Mouse (Mus musculus) kidney, adult 18-20 months (tissue): ENCODE data around the gene Mfsd14a.
"Not testable (repeated sequence)": the region's sequence is repeated elsewhere in the genome, so short reads cannot be mapped to it uniquely, and the experiment has no call there.

Experiments used
- DNase-seq: peaks from one replicate; pipeline ENCODE4 v3.0.0; 2021

Mfsd14a gene

DNA sequence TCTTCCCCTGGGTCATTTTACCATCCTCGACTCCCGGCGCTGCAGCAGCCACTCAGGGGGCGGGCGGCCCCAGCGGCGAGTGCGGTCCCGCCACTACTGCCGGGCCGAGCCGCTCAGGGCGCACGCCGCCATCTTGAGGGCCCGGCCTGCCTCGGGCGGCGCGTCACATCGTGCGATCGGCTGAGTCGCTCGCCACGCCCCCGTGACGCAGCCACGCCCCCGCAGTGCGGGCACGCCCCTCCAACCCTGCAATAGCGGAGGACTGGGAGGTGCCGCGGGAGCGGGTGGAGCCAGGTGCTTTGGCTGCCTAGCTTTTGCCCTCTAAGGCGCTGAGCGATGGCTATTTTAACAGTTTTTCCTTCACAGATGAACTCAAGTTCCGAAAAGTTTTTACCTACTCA lies at the start of gene Mfsd14a:
Gene Mfsd14a (minus strand): TSS at position 215 of the 401 bp plus-strand sequence.
- DNase-seq, result peak; percentile 100

DNA sequence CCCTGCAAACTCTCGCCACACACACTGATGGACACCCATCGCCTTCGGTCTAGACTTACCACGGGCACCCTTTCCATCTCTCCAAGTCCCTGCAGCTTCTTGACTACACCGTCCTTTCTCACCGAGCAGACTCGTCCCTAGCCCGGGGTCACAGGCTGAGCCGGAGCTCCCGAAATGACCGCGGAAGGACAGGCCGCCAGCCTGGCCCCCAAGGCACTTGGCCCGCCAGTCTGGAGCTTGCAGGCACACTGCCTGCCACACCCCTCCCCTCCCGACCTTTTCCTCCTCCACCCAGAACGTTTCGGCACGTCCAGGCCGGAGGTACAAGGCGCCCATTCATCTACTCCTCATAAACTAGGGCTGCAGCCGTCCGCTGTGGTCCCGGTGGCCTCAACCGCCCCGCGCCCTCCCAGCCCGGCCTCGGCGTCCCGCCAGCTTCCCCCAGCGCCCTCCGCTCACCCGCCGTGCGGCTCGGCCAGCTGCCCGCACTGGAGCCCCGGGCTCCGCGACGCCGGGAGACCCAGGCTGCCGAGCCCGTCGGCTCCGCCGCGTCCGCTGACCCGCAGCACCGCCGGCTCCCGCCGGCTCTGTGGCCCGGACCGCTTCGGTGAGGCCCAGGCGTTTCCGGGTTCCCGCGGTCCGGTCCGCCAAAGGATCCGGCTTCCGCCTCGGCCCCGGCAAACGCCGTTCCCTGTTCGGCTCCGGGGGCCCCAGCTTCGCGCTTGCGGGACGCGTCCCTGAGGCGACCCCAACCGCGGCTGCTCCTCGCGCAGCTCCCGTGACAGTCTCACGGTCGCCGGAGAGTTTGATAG lies 49.4 kb upstream of the Mfsd14a start:
- DNase-seq, result peak; percentile 88

DNA sequence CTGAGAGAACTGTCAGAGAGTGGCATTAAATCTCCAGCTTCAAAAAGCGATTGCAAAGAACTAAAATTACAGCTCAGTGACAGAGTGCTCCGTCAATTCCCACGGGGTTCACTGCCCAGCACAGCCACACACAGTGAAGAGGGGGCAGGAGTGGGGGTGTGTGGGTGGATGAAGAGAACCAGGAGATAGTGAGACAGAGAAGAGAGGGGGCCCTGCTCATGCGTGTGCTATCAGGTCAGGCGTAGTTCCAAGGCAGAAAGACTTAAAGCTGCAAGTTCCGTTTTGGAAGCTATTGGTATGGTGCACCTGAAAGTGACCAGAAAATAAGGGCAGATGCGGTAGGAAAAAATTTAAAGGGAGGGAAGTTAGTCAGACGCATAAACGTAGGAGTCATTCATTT lies 48.5 kb upstream of the Mfsd14a start:
- DNase-seq, result no peak

GRCm38 (mm10) chr3:116705637-116706204 lies 43.2 kb upstream of the Mfsd14a start:
- no peak for DNase-seq

- no peak for DNase-seq
Observed at GRCm38 (mm10) chr3:116703835-116704234, 41.4 kb upstream of the Mfsd14a start.

DNA sequence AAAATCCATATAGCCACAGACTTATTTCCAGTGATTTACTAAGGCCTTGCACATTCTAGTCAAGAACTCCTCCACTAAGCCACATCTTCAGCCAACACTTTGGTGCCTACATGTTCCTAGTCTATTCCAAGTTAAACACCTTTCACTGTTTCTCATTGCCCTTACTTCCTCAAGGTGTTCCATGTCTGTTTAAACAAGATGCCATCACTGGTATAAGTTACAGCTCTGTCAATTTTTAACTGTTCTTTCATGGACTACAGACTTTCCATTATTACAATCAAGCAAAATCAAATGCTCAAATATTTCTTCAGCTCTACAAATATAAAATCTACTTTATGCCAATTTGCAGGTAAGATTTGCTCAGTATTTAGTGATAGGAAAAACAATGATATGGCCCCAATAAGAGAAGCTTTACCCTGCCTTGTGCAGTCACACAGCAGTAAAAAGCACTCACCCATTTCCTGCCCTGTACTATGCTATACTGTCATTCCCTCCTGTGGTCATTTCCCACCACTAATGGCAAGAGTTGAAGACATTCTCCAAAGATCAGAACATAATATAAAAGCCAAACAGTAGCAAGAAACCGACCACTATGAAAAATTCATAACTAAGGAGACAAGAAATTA lies 40.3 kb upstream of the Mfsd14a start:
- no peak for DNase-seq

DNA sequence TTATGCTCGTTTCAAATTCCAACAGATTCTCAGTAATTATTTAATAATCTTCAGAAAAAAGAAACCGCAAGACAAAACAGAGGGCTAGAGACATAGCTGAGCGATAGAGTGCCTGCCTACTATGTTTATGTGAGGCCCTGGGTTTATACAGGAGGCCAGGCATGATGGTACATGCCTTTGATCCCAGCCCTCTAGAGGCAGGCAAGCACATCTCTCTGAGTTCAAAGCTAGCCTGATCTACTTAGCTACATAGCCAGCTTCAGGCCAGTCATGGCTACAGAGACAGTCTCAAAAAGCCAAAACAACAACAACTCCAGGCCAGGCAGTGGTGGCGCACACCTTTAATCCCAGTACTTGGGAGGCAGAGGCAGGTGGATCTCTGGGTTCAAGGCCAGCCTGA lies 39.1 kb upstream of the Mfsd14a start:
- DNase-seq, result no peak

DNA sequence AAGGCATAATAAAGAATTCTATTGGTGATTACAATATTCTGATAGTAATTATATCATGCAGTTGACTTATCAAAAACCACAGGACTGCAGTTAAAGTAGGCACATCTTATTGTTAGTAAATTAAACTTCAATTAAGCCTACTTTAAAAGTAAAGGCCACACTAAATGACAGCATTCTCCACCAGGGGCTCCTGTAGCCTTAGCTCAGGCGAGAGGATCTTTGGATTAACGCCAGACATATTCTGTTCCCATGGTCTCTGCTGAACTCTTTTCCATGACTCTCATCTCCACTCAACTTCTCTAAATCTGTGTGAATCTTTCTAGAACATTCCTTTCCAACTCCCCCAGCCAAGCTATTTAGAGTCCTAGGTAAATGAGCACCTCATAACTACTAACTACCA lies 36.3 kb upstream of the Mfsd14a start:
- no peak for DNase-seq

DNA sequence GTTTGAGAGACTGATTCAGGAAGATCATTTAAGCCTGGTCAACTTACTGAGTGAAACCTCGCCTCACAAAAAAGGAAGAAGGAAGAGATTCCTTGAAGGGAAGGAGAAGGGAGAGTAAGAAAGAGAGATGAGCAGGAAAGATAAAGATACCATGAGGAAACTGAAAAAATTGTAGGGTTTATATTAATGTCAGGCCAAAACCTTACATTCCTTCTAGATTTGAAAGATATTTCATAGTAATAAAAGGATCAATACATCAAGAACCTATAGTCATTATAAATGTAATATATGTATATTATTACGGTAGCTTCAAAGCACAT lies 33.1 kb upstream of the Mfsd14a start:
- no peak for DNase-seq

GRCm38 (mm10) chr3:116694955-116695665 lies 32.6 kb upstream of the Mfsd14a start:
- no peak for DNase-seq

DNA sequence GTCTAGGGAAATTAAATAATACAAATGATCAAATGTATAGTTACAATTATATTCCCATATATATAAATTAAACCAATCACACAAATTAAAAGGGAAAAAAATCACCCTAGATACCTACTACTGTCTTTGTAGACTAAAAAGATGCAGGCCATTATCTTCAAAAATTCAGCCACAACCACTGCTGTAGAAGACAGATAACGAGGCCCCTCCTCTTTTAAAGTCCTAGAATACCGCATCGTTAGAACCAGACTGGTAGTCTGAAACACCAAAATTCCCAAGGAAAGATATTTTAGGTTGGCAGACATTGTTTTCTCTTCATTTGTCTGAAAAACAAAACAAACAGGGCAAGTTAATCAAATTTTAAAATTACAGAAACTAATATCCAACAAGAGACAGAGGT lies 31.8 kb upstream of the Mfsd14a start:
- DNase-seq, result no peak

DNA sequence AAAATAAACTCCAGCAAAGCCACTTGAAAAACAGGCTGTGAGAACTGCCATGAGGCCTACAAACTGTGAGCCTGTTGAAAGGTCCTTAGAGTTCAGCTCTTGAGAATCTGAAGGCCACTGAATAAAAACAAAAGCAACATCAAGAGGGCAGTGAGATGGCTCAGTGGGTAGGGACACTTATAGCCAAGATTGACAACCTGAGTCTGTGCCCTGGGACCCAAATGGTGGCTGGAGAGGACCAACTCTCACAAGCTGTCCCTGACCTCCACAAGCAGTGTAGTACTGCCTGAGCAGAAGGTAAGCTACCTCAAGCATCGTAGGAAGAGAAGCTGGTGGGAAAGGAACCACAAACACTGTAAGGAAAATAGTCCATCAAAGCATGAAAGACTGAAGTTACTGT lies 18.7 kb upstream of the Mfsd14a start, which contains the start of gene Gm43191:
Gene Gm43191 (minus strand): TSS at position 101 of the 400 bp plus-strand sequence.
- no peak for DNase-seq

DNA sequence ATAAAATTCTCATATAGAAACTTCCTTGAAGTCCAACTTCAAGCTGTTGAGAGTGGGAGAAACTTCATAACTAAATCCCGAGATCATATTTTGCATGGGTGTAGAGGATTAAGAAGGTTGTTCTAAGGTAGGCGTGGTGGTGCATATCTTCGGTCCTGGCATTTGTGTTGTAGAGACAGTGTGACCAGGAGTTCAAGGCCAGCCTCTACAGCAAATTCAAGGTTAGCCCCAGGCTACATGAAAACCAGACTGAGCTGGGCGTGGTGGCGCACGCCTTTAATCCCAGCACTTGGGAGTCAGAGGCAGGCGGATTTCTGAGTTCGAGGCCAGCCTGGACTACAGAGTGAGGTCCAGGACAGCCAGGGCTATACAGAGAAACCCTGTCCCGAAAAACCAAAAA lies 1.8 kb upstream of the Mfsd14a start:
- DNase-seq, result not testable (repeated sequence)

- no peak for DNase-seq
Observed at GRCm38 (mm10) chr3:116661870-116662414, 535 bp downstream of the Mfsd14a start.

- no peak for DNase-seq
Observed at GRCm38 (mm10) chr3:116661288-116661869, 1.1 kb downstream of the Mfsd14a start.

- no peak for DNase-seq
Observed at GRCm38 (mm10) chr3:116659856-116660430, 2.5 kb downstream of the Mfsd14a start.

- no peak for DNase-seq
Observed at GRCm38 (mm10) chr3:116658928-116659565, 3.4 kb downstream of the Mfsd14a start.

- DNase-seq, result no peak
Observed at GRCm38 (mm10) chr3:116656184-116656965, 6.1 kb downstream of the Mfsd14a start.

DNA sequence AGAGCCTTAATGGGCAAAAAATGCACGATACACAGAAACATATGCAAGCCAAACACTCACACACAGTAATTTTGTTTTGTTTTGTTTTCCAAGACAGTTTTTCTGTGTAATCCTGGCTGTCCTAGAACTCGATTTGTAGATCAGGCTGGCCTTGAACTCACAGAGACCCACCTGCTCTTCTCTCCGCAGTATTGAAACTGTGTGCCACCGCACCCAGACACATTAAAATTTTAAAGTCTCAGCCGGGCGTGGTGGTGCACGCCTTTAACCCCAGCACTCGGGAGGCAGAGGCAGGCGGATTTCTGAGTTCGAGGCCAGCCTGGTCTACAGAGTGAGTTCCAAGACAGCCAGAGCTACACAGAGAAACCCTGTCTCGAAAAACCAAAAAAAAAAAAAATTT lies 8.4 kb downstream of the Mfsd14a start:
- not testable (repeated sequence) for DNase-seq

- no peak for DNase-seq
Observed at GRCm38 (mm10) chr3:116653278-116653945, 9.1 kb downstream of the Mfsd14a start.
